Mouse (Mus musculus): Measurements from ENCODE around the gene Add3. TPM values are rescaled to one million over a fixed set of nuclear protein-coding genes. Genes with fewer than 3 reads are reported as not detected.
A peak's percentile ranks its signal among the peaks of the same experiment; 100 is the strongest.

The Add3 gene
- total and polyA plus RNA-seq, 3 experiments = 10.9 to 89.2 (median 81.6) TPM

DNA sequence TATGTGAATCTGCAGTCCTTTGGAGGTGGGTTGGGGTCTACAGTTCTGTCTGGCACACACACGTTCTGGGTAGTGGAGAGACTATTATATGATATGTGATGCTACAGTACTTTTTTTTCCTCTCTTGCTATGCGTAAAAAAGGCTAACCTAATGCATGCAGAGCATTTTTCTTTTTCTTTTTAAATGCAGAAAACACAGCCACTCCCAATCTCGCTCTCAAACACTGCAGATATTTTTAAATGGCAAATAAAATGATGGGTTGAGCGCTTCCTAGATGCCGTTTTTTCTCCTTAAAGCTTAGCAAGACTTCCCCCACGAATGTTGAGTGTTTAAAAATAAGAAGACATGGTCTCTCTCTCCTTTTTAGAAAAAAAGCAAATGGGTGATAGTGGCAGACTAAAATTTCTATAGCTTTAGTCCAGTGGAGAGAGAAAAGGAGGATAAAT, 584 bp downstream of the Add3 start:
- DNase-seq (ENCODE audit: low spot score) (no peak), ATAC-seq (ENCODE audit: extremely low read depth, insufficient number of reproducible peaks, low FRiP score, poor library complexity, severe bottlenecking) (no peak)
- H3K27me3 ChIP-seq (ENCODE audit: insufficient read depth, low read length) = no peaks in the 10 kb centered on the region; the same call in none of the 2 replicates
- H3K9me3 ChIP-seq (replicated peaks) = no peaks in the 10 kb centered on the region
- no peaks in the 10 kb centered on the region for H3K36me3 ChIP-seq (replicated peaks)
- peak overlapping the region; percentile 93 for H3K4me3 ChIP-seq (ENCODE audit: low read depth, low read length)
- H3K4me1 ChIP-seq (ENCODE audit: insufficient read depth, low read depth, low read length) = peaks cover 41% of the 10 kb centered on the region
- TF ChIP-seq POLR2AphosphoS5 (IDR thresholded peaks at IDR 0.05; ENCODE audit: insufficient replicate concordance, low read depth, low read length) (no peak), CTCF (IDR thresholded peaks at IDR 0.05; ENCODE audit: low read depth, low read length) (no peak), GATA2 (IDR thresholded peaks at IDR 0.05; ENCODE audit: borderline replicate concordance, low read depth, low read length) (no peak), TAL1 (conservative IDR thresholded peaks at IDR 0.05; ENCODE audit: low read depth, low read length) (no peak), GATA1 (IDR thresholded peaks at IDR 0.05; ENCODE audit: borderline replicate concordance, low read length) (no peak)

DNA sequence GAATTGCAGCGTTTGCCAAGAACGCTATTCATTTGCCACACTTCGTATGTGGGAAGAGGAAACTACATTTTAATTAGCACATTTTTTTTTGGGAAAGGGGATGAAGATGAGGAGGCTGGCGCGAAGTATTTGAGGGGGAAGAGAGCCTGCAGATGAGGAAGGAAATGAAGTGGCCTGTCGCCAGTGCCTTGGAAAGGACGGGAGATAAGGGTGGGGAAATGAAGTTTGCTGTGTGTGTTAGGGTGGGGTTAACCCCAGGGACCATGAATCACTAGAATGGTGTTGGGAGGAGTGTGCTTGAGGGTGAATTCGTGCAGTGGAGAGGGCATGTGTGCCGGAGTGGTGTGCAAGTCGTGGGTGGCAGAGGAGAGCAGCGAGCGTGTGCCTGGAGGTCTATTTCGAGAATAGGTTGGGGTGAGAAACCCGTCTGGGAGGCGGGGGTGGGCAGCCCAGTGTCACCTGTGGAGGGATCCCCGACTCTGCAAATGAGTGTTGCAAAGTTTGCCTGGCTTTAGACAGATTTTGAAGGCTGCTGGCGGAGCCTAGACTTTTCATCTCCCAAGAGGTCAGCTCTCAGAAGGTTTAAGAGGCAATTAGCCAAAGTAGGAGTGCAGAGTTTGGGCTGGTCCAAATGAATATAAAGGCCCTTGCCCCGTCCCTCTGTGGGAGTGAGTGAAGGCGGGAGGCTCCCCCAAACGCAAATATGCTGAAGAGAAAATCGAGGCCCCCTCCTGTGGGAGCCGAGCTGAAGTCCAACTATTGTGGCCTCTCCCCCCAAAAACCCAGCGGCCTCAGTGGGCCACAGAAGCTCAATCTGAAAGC, 1.2 kb downstream of the Add3 start:
- Histone ChIP-seq H3K27me3 (ENCODE audit: insufficient read depth, low read length) (no peaks in the 10 kb centered on the region; the same call in 1 of the 2 replicates), H3K4me1 (ENCODE audit: insufficient read depth, low read depth, low read length) (peaks cover 46% of the 10 kb centered on the region), H3K4me3 (ENCODE audit: low read depth, low read length) (peak overlapping the region; percentile 93), H3K9me3 (replicated peaks) (no peaks in the 10 kb centered on the region), H3K36me3 (replicated peaks) (peaks cover 3% of the 10 kb centered on the region)
- DNase-seq (ENCODE audit: low spot score) (peak; percentile 40), ATAC-seq (ENCODE audit: extremely low read depth, insufficient number of reproducible peaks, low FRiP score, poor library complexity, severe bottlenecking) (no peak)
- TF ChIP-seq TAL1 (conservative IDR thresholded peaks at IDR 0.05; ENCODE audit: low read depth, low read length) = no peak
- TF ChIP-seq CTCF (IDR thresholded peaks at IDR 0.05; ENCODE audit: low read depth, low read length) = no peak
- no peak for TF ChIP-seq POLR2AphosphoS5 (IDR thresholded peaks at IDR 0.05; ENCODE audit: insufficient replicate concordance, low read depth, low read length)
- TF ChIP-seq GATA2 (IDR thresholded peaks at IDR 0.05; ENCODE audit: borderline replicate concordance, low read depth, low read length) = no peak
- no peak for TF ChIP-seq GATA1 (IDR thresholded peaks at IDR 0.05; ENCODE audit: borderline replicate concordance, low read length)

DNA sequence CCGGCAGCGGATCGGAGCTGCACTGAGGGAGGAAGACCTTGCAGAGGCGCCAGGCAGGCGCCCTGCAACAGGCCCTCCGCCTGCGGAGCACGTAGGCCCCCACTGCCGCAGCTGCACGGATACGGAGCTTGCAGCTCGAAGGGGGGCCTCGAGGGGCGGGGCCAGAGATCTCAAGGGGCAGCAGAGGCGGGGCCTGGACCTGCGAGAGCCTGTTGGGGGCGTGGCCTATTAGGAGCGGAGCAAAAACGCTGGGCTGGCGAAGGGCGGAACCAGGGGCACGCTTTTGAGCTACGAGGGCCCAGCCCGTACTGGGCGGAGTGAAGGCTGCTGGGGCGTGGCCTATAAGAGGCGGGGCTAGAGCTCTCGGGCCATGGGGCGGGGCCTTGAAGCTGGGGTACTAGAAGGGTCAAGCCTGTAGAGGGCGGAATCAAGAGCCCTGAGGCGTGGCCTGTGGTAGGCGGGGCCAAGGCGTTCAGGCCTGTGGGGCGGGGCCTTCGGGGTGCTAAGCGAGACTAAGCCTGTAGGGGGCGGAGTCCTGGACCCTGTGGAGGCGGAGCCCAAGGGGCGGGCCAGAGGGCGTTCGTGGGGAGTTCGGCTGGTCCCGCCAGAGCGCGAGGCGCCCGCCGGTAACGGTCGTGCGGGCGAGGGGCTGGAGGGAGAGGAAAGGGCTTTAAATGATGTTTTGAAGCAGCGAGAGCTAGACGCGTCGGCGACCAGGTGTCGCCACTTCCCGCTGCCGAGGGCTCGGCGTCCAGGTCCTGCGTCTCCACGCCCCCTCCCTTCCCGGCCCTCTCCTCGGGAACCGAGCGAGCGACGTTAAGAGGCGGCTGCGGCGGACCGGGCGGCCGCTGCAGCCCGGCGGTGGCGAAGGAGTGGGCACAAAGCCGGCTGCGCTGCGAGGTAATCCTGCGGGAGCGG, 2.2 kb downstream of the Add3 start:
- ATAC-seq (ENCODE audit: extremely low read depth, insufficient number of reproducible peaks, low FRiP score, poor library complexity, severe bottlenecking) (peak; percentile 90), DNase-seq (ENCODE audit: low spot score) (peak; percentile 94)
- no peaks in the 10 kb centered on the region; the same call in 1 of the 2 replicates for H3K27me3 ChIP-seq (ENCODE audit: insufficient read depth, low read length)
- no peak for TF ChIP-seq GATA1 (IDR thresholded peaks at IDR 0.05; ENCODE audit: borderline replicate concordance, low read length)
- no peak for TF ChIP-seq POLR2AphosphoS5 (IDR thresholded peaks at IDR 0.05; ENCODE audit: insufficient replicate concordance, low read depth, low read length)
- no peak for TF ChIP-seq GATA2 (IDR thresholded peaks at IDR 0.05; ENCODE audit: borderline replicate concordance, low read depth, low read length)
- TF ChIP-seq CTCF (IDR thresholded peaks at IDR 0.05; ENCODE audit: low read depth, low read length) = no peak
- no peak for TF ChIP-seq TAL1 (conservative IDR thresholded peaks at IDR 0.05; ENCODE audit: low read depth, low read length)
- H3K9me3 ChIP-seq (replicated peaks) = no peaks in the 10 kb centered on the region
- peak overlapping the region; percentile 93 for H3K4me3 ChIP-seq (ENCODE audit: low read depth, low read length)
- peaks cover 5% of the 10 kb centered on the region for H3K36me3 ChIP-seq (replicated peaks)
- peaks cover 44% of the 10 kb centered on the region for H3K4me1 ChIP-seq (ENCODE audit: insufficient read depth, low read depth, low read length)

DNA sequence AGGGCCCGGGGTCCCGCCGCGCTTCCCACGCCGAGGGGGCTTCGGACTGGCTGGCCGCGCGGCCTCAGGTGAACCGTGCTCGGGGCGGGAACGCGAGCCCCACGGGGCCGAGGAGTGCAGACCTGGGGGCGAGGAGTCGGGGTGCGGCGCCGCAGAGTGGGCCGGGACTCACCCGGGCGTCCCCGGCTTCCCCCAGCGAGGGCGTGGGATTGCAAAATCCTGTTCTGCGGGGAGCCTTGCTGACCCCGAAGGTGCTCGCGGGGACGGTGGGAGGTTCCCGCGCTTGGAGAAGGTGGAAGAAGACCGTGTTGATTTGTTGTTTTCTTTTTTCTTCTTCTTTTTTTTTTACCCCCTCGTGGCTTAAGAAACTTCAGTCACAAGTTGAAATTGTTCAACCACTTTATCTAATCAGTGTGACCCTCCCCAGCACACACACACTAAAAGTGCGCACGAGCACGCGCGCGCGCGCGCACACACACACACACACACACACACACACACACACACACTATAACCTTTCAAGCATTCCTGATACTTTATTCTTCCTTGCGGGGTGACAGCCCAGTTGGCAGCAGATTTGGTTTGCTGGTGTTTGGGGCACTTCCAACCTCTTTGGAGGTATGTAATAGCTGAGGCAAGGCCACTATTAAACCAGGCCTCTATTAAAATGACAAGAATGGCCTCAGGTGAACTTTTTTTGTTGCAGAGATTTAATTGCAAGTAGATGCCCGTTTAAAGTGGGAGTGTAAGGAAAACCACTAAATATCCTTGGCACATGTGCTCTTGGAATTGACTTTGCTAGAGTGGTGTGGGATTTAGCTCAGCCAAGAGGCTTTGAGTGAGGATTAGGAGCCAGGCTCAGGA, 3.1 kb downstream of the Add3 start:
- H3K36me3 ChIP-seq (replicated peaks) = peaks cover 7% of the 10 kb centered on the region
- no peaks in the 10 kb centered on the region for H3K9me3 ChIP-seq (replicated peaks)
- ATAC-seq (ENCODE audit: extremely low read depth, insufficient number of reproducible peaks, low FRiP score, poor library complexity, severe bottlenecking) (no peak), DNase-seq (ENCODE audit: low spot score) (peak; percentile 53)
- H3K4me3 ChIP-seq (ENCODE audit: low read depth, low read length) = peak overlapping the region; percentile 93
- TF ChIP-seq POLR2AphosphoS5 (IDR thresholded peaks at IDR 0.05; ENCODE audit: insufficient replicate concordance, low read depth, low read length) = no peak
- no peak for TF ChIP-seq CTCF (IDR thresholded peaks at IDR 0.05; ENCODE audit: low read depth, low read length)
- TF ChIP-seq TAL1 (conservative IDR thresholded peaks at IDR 0.05; ENCODE audit: low read depth, low read length) = no peak
- TF ChIP-seq GATA2 (IDR thresholded peaks at IDR 0.05; ENCODE audit: borderline replicate concordance, low read depth, low read length) = no peak
- no peak for TF ChIP-seq GATA1 (IDR thresholded peaks at IDR 0.05; ENCODE audit: borderline replicate concordance, low read length)
- H3K27me3 ChIP-seq (ENCODE audit: insufficient read depth, low read length) = no peaks in the 10 kb centered on the region; the same call in 1 of the 2 replicates
- peaks cover 38% of the 10 kb centered on the region for H3K4me1 ChIP-seq (ENCODE audit: insufficient read depth, low read depth, low read length)

DNA sequence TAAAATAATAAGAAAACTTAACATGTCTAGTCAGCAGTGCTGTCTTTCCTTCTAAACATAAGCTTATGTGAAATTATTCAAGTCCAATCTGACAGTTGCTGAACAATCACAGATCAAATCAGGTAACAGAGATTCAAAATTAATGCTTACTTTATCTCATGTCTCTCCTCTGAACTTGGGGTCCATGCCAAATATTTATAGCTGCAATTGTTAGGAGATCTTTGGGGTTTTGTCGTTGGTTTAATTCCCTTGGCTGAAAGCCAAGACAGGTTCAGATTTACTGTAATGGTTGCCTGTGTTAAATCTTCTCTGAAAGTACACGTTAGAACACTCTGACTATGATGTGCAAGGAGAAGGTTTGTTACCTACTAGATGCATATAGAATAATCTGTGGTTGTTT, 4.8 kb downstream of the Add3 start:
- Histone ChIP-seq H3K9me3 (replicated peaks) (no peaks in the 10 kb centered on the region), H3K36me3 (replicated peaks) (peaks cover 7% of the 10 kb centered on the region), H3K27me3 (ENCODE audit: insufficient read depth, low read length) (no peaks in the 10 kb centered on the region), H3K4me1 (ENCODE audit: insufficient read depth, low read depth, low read length) (peaks cover 35% of the 10 kb centered on the region), H3K4me3 (ENCODE audit: low read depth, low read length) (no peak overlapping the region)
- DNase-seq (ENCODE audit: low spot score) = no peak
- ATAC-seq (ENCODE audit: extremely low read depth, insufficient number of reproducible peaks, low FRiP score, poor library complexity, severe bottlenecking) = no peak
- TF ChIP-seq GATA2 (IDR thresholded peaks at IDR 0.05; ENCODE audit: borderline replicate concordance, low read depth, low read length) (no peak), POLR2AphosphoS5 (IDR thresholded peaks at IDR 0.05; ENCODE audit: insufficient replicate concordance, low read depth, low read length) (no peak), CTCF (IDR thresholded peaks at IDR 0.05; ENCODE audit: low read depth, low read length) (no peak)
